Comparison of ENCODE assay signal across 24 mouse cellular contexts in the genomic region with DNA sequence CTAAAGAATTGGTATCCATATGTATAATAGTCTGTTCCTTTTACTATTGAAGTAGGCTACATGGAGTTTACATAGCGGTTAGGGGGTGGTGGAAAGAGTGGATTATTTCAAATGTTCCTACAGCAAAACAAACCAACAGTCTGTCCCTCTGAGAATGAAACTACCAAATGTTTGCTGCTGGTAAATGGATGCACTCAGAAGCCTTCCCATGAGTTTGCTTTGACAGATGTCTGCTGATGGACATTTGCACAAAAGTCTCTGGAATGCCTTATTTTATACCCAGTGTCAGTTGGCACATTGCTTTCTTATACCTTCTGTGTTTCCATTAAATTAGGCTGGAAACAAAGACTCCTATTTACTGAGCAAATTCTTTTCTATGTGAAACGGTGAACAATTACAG.
"Had no signal": no experiment of that assay in that cellular context is flagged by ENCODE, and none has a peak within 500 bp of the region (broad histone marks: within the 10 kb centered on the region; RNA-seq: fewer than 3 reads in every experiment).

No protein-coding gene starts in this region.

- H3K36me3 ChIP-seq: limb, embryonic 12.5 days; limb, embryonic 15.5 days; midbrain, embryonic 10.5 days; midbrain, embryonic 13.5 days; neural tube, embryonic 13.5 days had no signal

- H3K9me3 ChIP-seq: limb, embryonic 12.5 days; limb, embryonic 15.5 days; megakaryocyte, embryonic 14.5 days; midbrain, embryonic 10.5 days; midbrain, embryonic 13.5 days; neural tube, embryonic 13.5 days had no signal

- DNase-seq: kidney, adult 9 months; kidney, postnatal 14 days; kidney, postnatal 4 days; left cerebral cortex, postnatal 4 days; liver, postnatal 0 days; lung, embryonic 14.5 days; lung, postnatal 10 days; lung, postnatal 36 days; right cerebral cortex, postnatal 14 days; right cerebral cortex, postnatal 4 days; thymus, adult 2 months; thymus, postnatal 14 days; thymus, postnatal 4 days had no signal

- H3K27ac ChIP-seq: limb, embryonic 12.5 days; limb, embryonic 15.5 days; liver, embryonic 14.5 days; midbrain, embryonic 10.5 days; midbrain, embryonic 13.5 days; neural tube, embryonic 13.5 days; stomach, postnatal 0 days had no signal

- H3K4me2 ChIP-seq: limb, embryonic 12.5 days; limb, embryonic 15.5 days; liver, embryonic 11.5 days; lung, embryonic 14.5 days; midbrain, embryonic 13.5 days; neural tube, embryonic 13.5 days had no signal

- H3K27me3 ChIP-seq: limb, embryonic 12.5 days; limb, embryonic 15.5 days; megakaryocyte, embryonic 14.5 days; midbrain, embryonic 13.5 days; neural tube, embryonic 13.5 days had no signal

- H3K4me1 ChIP-seq: limb, embryonic 12.5 days; limb, embryonic 15.5 days; megakaryocyte, embryonic 14.5 days; midbrain, embryonic 10.5 days; midbrain, embryonic 13.5 days; neural tube, embryonic 13.5 days had no signal

- H3K9ac ChIP-seq: limb, embryonic 12.5 days; limb, embryonic 15.5 days; liver, embryonic 14.5 days; liver, postnatal 0 days; lung, embryonic 14.5 days; midbrain, embryonic 13.5 days; neural tube, embryonic 13.5 days had no signal

- ATAC-seq: liver, postnatal 0 days; midbrain, embryonic 13.5 days; midbrain, embryonic 16.5 days had no signal

- H3K4me3 ChIP-seq: limb, embryonic 12.5 days; limb, embryonic 15.5 days; megakaryocyte, embryonic 14.5 days; midbrain, embryonic 10.5 days; midbrain, embryonic 13.5 days; myocyte; neural tube, embryonic 13.5 days had no signal
